Mouse (Mus musculus) spleen, postnatal 36 days (tissue): ENCODE data around the gene Acp5.

Source experiments
- DNase-seq, 2 experiments: peaks; one replicate each; pipeline ENCODE4 v3.0.0; 2022; ENCODE audit warnings: low spot score in 2 of 2, mixed read lengths in 1 of 2

The Acp5 gene

DNA sequence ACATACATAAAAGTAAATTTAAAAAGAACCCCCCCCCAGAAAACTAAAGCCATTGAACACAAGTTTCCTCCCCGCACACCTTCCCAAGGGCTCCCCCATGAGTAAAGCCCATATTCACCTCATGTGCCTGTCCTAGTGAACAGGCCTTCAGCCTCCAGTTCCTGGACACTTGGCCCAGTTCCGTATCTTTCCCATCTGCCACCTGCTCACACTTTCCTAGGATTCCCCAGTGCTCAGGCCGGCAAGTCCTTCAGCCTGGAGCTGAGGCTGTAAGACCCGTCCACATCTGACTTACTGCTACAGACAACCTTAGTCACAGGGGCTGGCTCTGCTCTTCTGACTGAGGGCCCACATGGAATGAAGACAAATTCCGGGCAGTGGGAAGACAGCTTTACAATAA is 4.2 kb upstream of the Acp5 start:
- no peak for DNase-seq

DNA sequence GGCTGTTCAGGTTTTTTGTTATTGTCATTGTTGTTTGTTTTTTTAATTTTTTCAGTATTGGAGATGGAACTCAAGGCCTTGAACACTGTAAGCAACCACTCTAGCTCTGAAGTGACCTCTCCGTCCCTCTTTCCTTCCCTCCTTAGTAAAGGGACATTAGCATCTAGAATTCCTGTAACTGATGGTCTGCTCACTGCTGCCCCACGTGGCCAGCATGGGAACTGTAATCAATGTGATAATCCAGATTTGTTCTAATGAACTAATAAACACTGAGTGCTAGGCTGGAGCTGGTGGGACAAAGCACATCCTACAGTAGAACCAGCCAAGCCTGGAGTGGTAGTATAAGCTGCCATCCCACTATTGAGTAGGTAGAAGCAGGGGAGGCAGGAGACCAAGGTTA is 3.0 kb upstream of the Acp5 start:
- no peak for DNase-seq

DNA sequence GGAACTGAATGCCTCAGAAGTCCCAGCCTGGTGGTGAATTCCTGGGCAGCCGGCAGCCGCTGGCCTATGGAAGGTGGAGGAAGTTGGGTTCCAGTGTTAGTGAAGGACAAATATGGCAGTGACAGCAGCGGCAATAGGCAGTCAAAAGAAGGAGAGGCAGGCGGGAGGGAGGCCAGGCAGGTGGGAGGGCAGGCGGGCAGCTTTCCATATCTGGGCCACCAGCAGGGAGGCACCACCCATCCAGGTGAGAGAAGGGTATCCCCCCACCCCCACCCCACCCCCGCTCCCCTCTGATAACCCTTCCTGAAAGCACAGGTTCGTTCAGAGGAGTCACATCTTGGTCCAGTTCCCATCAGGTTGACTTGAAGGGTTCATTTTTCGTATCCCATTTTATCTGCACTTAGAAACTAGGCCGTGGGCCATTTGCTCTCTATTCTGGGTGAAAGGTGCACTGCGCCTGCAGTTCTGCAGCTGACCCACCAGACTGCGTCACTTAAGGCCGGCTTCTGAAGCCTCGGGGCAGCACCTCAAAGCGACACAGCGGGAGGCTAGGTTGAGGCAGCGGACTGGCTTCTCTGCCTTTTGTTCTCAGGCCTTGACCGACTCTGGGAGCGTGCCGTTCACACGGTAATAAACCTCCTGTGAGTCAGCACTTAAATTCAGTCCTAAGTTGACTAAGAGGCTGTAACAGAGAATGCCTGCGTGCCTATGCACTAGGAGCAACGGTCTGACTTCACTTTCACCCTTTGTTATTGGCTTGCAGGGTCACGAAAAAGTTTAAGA is 1.4 kb upstream of the Acp5 start:
- DNase-seq: no peak

DNA sequence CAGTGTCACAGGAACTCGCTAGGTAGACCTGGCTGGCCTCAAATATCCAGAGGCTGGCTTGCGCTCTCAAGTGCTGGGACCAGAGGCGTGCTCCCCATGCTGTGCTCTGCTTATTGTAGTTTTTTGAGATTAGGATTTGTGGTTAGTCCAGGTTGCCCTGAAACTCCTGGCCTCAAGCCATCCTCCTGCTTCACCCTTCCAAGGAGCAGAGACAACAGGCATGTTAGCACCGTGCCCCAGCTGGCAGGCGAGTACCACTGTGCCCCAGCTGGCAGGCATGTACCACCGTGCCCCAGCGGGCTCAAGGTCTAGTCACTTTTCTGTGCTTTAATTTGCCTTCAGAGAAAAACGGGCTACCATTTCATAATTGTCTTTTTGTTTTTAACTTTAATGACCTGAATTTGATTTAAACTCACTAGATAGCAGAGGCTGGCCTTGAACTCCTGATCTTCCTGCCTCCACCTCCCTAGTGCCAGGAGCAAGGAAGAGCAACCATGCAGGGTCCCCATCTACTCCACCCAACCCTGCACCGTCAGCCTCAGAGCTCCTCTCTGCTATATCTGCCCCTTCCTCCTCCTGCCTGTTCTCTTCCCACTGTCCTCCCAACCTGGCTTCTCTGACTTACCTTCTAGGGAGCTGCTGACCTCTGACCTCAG is 395 bp downstream of the Acp5 start:
- DNase-seq: no peak

DNA sequence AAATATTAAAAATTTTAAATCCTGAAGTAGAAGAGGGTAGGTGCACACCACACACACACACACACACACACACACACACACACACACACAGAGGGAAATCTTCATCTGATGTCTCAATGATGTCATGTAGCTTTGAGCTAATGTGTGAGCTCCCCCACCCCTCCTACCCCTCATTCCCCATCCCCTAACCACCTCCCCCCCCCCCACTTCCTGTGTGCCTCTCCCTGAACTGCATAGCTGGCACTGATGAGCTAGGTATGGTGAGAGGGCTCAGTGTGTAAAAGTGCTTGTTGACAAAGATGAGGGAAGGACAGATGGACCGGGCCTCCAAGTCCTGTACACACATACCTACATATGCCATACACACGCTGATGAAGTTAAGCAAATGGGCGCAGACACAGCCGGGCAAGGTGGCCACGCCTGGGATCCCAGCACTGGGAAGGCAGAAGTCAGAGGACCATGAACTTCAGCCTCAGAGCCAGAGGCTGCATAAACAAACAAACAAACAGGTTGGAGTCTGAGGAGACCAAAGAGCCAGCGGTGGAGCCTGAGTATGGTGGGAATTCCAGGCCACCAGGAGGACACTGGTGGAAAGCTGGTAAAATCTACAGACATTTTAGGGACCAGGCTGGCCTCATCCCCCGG is 1.1 kb downstream of the Acp5 start:
- DNase-seq: no peak

DNA sequence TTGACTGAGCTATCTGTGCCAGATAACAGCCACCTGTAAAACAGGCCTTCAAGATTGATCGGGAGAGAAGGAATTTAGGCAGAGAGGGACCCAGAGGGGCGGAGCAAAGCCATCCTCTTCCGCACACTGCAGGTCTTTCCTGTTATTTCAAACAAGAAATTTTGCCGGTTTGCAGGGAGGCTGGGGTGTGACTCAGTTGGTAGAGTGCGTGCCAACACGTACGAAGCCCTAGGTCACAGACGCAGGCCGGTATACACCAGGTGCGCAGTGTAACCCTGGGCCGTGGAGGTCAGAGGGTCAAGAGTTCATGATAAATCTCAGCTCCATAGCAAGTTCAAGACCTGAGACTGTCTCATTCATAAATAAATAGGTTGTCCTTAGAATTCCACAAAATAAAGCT is 3.3 kb downstream of the Acp5 start:
- no peak for DNase-seq

DNA sequence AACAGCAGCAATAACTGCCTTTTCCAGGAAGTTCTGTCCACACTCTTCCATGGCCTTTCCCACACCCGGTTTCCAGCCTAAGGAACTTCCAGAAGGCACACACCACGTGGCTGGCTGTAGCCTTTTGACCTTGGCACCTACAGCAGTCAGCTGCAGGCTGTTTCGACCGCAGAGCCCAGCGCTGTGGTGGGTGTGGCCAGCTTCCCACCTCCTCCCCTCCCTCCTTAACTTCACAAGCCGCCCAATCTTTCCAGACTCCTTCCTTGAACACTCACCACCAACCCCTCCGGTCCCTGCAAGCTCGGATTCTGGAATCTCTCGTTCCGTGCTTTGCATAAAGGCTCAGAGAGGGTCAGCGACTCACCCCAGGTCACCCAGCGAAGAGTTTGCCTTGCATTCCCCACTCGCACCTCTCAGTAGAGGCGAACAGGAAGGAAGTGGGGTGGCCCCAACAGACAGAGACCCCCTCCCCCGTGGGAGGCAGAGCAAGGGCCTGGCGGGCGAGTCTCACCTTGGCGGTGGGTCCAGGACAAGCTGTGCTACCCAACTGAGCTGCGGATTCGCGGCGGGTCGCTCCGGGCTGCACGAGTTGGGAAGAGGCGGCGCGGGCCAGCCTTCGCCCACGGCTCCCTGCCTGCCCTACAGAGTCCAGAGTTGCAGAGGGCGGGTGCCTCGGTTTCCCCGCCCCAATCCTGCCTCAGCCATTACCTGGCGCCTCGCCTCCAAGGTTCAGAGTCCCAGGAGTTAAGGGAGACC is 4.1 kb downstream of the Acp5 start:
- DNase-seq: peak; percentile 85 to 86

DNA sequence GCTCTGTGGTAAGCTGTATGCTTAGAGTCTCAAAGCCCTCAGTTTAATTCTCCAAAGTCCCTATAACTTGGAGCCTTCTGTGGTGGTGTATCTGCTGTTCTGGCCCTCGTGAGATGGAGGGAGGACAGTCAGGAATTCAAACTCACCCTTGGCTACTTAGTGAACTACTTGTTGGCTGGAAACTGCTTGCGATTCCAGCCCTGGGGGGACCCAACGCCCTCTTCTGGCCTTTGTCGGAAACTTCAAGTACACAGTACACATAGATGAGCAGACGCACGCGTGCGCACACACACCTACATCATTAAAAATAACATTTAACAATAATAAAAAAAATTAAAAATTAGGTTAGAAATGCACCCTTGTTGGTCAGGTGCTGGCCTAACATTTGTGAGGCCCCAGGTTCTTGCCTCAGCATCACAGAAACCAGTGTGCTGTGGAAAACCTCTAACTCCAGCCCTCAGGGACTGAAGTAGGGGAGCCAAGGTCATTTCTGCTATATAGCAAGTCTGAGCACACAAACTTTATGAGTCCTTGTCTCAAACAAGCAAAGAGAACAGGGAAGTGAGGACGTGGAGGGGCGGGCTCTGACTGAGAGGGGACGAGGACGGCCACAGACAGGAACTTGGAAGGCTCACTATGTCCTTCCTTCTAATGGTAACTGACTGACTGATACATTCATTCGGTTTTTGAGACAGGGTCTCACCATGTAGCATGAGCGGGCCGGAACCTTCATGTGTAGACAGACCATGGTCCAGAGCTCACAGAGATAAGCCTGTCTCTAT is 10.1 kb downstream of the Acp5 start:
- DNase-seq: peak; percentile 70 to 78

DNA sequence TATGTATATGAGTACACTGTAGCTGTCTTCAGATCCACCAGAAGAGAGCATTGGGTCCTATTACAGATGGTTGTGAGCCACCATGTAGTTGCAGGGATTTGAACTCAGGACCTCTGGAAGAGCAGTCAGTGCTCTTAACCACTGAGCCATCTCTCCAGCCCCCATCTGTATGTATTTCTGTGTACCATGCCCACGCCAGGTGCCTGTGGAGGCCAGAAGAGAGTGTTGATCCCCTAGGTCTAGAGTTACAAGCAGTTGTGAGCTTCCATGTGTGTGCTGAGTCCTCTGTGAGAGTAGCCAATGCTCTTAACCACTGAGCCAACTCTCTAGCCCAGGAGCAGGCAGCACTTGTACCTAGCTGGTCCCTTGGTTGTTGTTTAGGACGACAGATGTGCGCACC is 11.3 kb downstream of the Acp5 start:
- DNase-seq: no peak

DNA sequence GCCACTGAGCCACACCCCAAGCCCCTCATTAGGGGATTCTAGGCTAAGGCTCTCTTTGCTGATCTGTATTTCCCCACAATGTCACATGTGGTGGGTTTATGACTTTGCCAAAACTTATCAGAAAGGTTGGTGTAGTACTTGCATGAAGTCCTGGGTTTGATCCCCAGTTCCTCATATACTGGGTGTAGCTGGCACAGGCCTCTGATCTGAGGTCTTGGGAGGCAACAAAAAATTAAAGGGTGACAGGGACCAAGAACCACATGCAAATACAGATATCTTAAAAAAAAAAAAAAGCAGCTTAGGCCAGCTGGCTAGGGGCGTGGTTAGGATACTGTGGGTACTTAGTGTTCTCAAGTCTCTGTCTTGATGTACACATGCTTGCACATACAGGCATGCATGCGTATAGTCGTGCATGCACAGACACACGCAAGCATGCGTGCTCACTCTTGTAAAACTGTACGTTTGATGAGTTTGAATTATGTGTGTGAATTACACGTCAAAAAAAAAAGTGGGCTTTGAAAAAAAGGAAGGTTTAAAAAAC is 12.4 kb downstream of the Acp5 start:
- DNase-seq: peak; percentile 87 to 88

DNA sequence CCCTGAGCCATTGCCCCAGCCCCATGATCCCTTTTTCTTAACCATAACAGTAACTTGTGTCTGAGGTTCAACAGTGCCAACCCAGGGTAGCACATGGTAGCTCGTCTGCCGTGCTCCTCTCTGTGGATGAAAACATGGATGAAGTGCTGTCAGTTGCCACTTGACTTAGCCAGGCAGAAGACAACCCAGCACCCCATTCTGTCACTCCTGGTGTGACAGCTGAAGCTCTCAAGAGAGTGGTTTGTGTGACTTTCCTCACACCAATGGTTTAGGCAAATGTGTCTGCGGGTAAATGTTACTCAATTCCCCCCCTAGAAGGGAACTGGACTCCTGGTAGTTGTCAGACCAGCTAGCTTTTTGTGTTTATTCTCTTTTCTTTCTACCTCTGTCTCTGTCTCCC is 13.5 kb downstream of the Acp5 start:
- DNase-seq: peak; percentile 83 to 85

DNA sequence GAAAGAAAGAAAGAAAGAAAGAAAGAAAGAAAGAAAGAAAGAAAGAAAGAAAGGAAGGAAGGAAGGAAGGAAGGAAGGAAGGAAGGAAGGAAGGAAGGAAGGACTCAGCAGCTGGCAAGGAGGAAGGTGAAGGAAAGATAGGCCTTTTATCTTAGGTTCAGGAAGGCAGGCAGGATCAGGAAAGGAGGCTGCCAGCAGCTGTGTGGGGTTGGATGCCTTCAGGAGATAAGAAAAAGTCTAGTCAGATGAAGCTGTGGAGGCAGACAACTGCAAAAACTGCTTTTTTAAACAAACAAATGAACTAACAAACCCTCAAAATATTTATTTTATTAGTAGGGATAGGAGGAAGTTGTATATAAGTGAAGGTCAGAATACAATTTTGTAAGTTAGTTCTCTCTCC is 14.0 kb downstream of the Acp5 start:
- no peak for DNase-seq

DNA sequence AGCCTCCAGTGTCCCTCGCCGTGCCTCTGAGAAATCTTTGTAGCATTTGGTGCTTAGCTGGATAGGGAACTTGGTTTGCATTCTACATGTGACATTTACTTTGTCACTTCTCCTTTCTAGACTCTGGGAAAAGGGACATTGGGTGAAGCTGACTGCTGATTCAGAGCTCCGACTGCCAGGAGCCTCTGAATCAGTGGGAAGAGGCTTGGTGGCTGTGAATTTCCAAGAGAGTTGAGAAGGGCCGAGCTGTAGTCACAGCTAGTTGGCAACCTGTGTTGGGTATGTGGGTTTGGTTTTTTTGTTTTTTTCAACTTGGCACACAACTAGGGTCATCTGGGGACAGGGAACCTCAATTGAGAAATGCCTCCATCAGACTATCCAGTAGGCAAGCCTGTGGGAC is 16.0 kb downstream of the Acp5 start:
- DNase-seq: no peak

DNA sequence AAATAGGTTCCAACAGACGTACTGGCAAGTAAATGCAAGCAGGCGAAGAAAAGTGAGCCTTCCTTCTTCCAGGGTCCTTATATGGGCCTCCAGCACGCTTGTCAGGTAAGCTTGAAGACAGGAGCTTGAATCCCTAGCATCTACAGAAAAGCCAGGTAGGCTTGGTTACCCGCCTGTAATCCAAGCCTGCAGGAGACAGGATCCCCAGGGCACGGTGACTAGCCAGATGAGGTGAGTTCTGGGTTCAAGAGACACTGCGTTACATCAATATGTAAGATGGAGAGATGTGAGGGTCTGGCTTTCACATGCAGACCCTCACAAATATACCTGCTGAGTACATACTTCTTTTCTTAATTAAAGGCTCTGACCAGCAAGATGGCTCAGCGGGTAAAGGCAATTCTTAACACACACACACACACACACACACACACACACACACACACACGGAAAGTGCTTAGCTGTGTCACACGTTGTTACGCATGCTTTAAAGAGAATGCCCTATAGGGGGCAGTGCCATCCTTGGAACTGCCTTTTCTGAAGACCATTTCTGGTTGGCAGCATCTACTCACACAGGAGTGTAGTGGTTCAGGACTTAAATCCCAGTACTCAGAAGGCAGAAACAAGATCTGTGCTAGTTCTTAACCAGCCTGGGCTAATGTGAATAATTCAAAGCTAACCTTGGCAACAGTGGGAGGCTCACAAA is 17.6 kb downstream of the Acp5 start:
- peak; percentile 76 to 87 for DNase-seq

DNA sequence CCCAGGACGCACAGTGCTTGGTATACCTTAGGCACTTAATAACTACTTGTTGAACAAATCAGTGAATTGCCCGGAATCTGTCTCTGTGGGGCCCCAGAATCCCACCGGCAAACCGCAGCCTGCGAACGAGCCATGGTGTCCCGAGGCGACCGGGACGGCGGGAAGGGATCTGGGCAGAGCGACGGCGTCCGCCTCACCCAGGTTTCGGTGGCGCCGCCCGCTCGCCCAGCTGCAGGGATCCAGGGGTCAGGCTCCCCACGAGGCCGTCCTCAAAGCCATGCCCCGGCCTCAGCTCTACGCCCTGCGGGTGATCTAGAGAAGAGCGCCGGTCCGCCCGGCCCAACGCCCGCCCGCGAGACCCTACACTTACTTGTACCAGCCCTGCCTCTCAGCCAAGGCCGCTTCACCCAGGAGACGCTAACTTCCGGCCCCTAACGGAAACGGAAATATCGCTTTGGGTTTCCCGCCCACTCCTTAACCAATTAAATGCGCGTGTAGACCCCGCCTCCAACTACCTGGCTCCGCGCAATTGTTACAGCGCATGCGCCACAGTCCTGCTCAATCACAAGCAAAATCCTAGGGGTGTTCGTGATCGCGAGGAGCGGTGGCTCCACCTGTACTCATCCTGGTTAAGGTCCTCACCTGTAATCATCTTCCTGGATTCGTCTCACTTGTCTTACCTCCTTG is 18.6 kb downstream of the Acp5 start, which contains the start of gene Elof1:
Gene Elof1, minus strand, starts transcription at position 433 of the 687 bp plus-strand sequence.
- peak; percentile 94 to 96 for DNase-seq

DNA sequence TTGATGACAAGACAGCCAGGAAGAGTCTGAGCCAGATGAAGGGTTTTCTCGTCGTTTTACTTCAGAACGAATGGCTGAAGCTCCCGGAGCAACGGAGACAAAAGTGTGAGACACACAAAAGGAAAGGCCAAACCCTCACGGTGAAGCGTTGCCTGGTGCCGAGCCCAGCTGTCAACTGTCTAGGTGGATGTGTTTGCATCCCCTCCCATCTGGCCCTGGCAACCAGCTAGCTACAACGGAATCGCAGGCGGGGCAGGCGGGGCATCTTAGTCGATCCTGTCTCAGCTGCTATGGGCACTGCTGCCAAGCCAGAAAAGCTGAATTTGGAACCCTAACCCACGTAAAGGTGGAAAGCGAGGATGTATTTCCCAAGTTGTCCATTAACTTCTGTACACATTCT is 19.4 kb downstream of the Acp5 start:
- DNase-seq: no peak

DNA sequence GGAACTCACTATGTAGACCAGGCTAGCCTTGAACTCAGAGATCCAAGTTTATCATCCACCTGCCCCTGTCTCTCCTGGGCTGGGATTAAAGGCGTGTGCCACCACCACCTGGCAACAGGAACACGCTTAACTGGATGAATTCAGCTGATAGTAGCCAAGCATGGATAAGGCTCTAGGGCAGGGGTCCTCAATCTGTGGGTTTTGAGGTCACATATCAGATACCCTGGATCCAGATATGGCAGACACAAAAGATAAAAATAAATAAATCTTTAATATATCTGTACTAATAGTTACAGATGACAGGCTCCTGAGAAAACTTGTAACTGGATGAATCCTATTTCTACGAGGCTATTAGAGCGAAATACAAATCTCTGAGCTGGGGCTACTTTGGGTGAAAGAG is 19.9 kb downstream of the Acp5 start:
- DNase-seq: no peak

DNA sequence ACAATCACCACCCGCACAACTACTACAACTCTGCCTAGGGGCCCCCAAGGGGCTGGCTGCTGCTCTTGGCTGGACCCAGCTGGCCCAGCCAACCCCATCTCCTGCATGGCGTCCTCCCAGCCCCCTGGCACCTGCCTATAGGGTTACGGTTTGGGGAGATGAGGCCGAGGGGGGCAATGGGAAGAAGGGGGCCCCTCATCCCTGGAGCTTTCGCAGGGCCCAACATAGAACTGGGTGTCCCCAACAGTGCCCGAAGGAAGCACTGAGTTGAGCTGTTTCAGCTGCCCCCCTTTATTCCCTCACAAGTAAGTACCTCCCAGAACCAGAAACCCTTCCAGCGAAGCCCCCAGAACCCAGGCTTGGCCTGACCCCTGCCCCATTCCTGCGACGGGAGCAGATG is 27.3 kb downstream of the Acp5 start:
- no peak for DNase-seq

DNA sequence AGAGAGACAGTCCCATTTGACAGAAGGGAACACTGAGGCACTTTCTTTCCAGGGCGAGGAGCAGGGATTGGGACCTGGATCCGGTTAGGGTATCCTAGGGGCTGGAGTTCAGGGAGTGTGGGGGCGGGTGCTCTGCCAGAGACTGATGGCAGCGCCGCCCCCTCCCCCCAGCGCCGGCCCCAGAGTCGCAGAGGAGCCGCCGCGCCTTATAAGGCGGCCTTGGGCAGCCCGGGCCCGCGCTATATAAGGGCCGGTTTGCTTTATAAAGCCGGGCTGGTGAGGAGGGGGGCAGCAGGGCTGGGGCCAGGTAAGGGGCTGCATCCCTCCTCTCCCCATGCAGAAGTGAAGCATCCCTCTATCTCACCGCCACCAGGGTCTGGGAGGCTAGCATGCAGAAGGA is 35.6 kb downstream of the Acp5 start:
- no peak for DNase-seq
